Mouse (Mus musculus): ENCODE data around the gene Sdc4. TPM values are rescaled to one million over a fixed set of nuclear protein-coding genes. Genes with fewer than 3 reads are reported as not detected.

Gene Sdc4
- total RNA-seq, 1 experiment from 2014 or later: 16.6 TPM

- no peak for ATAC-seq (replicated peaks; ENCODE audit: insufficient number of reproducible peaks, low FRiP score, low TSS enrichment, poor library complexity, severe bottlenecking)
Measured at GRCm38 (mm10) chr2:164382971-164383370, 60.7 kb downstream of the Sdc4 start.

- ATAC-seq (replicated peaks; ENCODE audit: insufficient number of reproducible peaks, low FRiP score, low TSS enrichment, poor library complexity, severe bottlenecking): no peak
Measured at GRCm38 (mm10) chr2:164381726-164382125, 62.0 kb downstream of the Sdc4 start.

- ATAC-seq (replicated peaks; ENCODE audit: insufficient number of reproducible peaks, low FRiP score, low TSS enrichment, poor library complexity, severe bottlenecking): peak; percentile 59
Measured at GRCm38 (mm10) chr2:164377478-164378426, 65.9 kb downstream of the Sdc4 start.

Other genes with a start within 250 kb of the Sdc4 start
- not detected in 3 replicates for gene Wfdc15a, start 243.8 kb downstream of the Sdc4 start, total RNA-seq (2017)
- gene Wfdc15b, start 222.2 kb downstream of the Sdc4 start, total RNA-seq (2017): not detected in 3 replicates
- 1.1 to 1.6 TPM in 2 of 3 replicates, not detected in the other for gene Svs2, start 205.4 kb downstream of the Sdc4 start, total RNA-seq (2017)
- not detected in 3 replicates for gene Svs3b, start 187.2 kb downstream of the Sdc4 start, total RNA-seq (2017)
- not detected in 3 replicates for gene Svs4, start 165.4 kb downstream of the Sdc4 start, total RNA-seq (2017)
- not detected in 3 replicates for gene Svs3a, start 154.6 kb downstream of the Sdc4 start, total RNA-seq (2017)
- gene Svs6, start 127.1 kb downstream of the Sdc4 start, total RNA-seq (2017): not detected in 3 replicates
- gene Svs5, start 111.1 kb downstream of the Sdc4 start, total RNA-seq (2017): not detected in 3 replicates
- gene Slpi, start 54.8 kb downstream of the Sdc4 start, total RNA-seq (2017): 7.4 to 25.2 TPM (median 20.6 TPM) in 3 replicates
- not detected in 3 replicates for gene Rbpjl, start 40.7 kb downstream of the Sdc4 start, total RNA-seq (2017)
- gene Matn4, start 38.7 kb downstream of the Sdc4 start, total RNA-seq (2017): not detected in 3 replicates
- 17.0 to 30.1 TPM (median 24.9 TPM) in 3 replicates for gene Sys1, start 13.1 kb upstream of the Sdc4 start, total RNA-seq (2017)
- 4.9 TPM in 1 of 3 replicates, not detected in the others for gene Gm20458, start 17.1 kb upstream of the Sdc4 start, total RNA-seq (2017)
- gene Trp53tg5, start 29.8 kb upstream of the Sdc4 start, total RNA-seq (2017): 0.68 TPM in 1 of 3 replicates, not detected in the others
- 3.1 to 12.6 TPM (median 7.4 TPM) in 3 replicates for gene Dbndd2, start 42.2 kb upstream of the Sdc4 start, total RNA-seq (2017)
- gene Pigt, start 53.6 kb upstream of the Sdc4 start, total RNA-seq (2017): 12.6 to 37.4 TPM (median 13.3 TPM) in 3 replicates
- 1.4 TPM in 1 of 3 replicates, not detected in the others for gene Wfdc2, start 118.5 kb upstream of the Sdc4 start, total RNA-seq (2017)
- gene Spint3, start 129.6 kb upstream of the Sdc4 start, total RNA-seq (2017): not detected in 3 replicates
- 0.87 TPM in 1 of 3 replicates, not detected in the others for gene Wfdc6a, start 141.6 kb upstream of the Sdc4 start, total RNA-seq (2017)
- not detected in 3 replicates for gene Eppin, start 149.7 kb upstream of the Sdc4 start, total RNA-seq (2017)
- gene Wfdc6b, start 169.6 kb upstream of the Sdc4 start, total RNA-seq (2017): not detected in 3 replicates
- not detected in 3 replicates for gene Wfdc8, start 169.7 kb upstream of the Sdc4 start, total RNA-seq (2017)
- gene Wfdc16, start 194.9 kb upstream of the Sdc4 start, total RNA-seq (2017): not detected in 3 replicates
- gene Wfdc10, start 212.2 kb upstream of the Sdc4 start, total RNA-seq (2017): not detected in 3 replicates
- gene Wfdc9, start 212.7 kb upstream of the Sdc4 start, total RNA-seq (2017): not detected in 3 replicates
- not detected in 3 replicates for gene Wfdc11, start 230.2 kb upstream of the Sdc4 start, total RNA-seq (2017)
- not detected in 3 replicates for gene Wfdc13, start 241.2 kb upstream of the Sdc4 start, total RNA-seq (2017)